Mouse (Mus musculus) cerebellum, adult 11 months (tissue): Measurements from ENCODE around the gene Olfr1501.
"Not testable (repeated sequence)": the region's sequence is repeated elsewhere in the genome, so short reads cannot be mapped to it uniquely, and the experiment has no call there.

Source experiments
- DNase-seq: peaks from one replicate; pipeline ENCODE4 v3.0.0; 2022

Gene Olfr1501

GRCm38 (mm10) chr19:13850592-13850991, at the start of gene Olfr1501:
Gene Olfr1501, minus strand, starts transcription at chr19:13850692.
- DNase-seq: not testable (repeated sequence)

GRCm38 (mm10) chr19:13897828-13898227, 47.3 kb upstream of the Olfr1501 start, which contains the start of gene Olfr1504:
Gene Olfr1504, minus strand, starts transcription at chr19:13897928.
- no peak for DNase-seq

GRCm38 (mm10) chr19:13861495-13861894, 11.0 kb upstream of the Olfr1501 start, which contains the start of gene Olfr1502:
Gene Olfr1502, plus strand, starts transcription at chr19:13861795.
- DNase-seq: no peak

- no peak for DNase-seq
Measured at GRCm38 (mm10) chr19:13830388-13830787, 20.1 kb downstream of the Olfr1501 start, which contains the start of gene Olfr1500. Gene Olfr1500, minus strand, starts transcription at chr19:13830488.

- no peak for DNase-seq
Measured at GRCm38 (mm10) chr19:13828447-13828846, 22.0 kb downstream of the Olfr1501 start.

- no peak for DNase-seq
Measured at GRCm38 (mm10) chr19:13820847-13821246, 29.6 kb downstream of the Olfr1501 start.

- no peak for DNase-seq
Measured at GRCm38 (mm10) chr19:13819347-13819746, 31.1 kb downstream of the Olfr1501 start, which contains the start of gene Olfr1499. Gene Olfr1499, minus strand, starts transcription at chr19:13819447.

- no peak for DNase-seq
Measured at GRCm38 (mm10) chr19:13818827-13819226, 31.7 kb downstream of the Olfr1501 start.

- DNase-seq: no peak
Measured at GRCm38 (mm10) chr19:13812823-13813222, 37.7 kb downstream of the Olfr1501 start.

GRCm38 (mm10) chr19:13805486-13805885, 45.0 kb downstream of the Olfr1501 start:
- DNase-seq: not testable (repeated sequence)

GRCm38 (mm10) chr19:13798102-13798501, 52.4 kb downstream of the Olfr1501 start, which contains the start of gene Olfr1497:
Gene Olfr1497, minus strand, starts transcription at chr19:13798202.
- DNase-seq: no peak
